Comparison of ENCODE assay signal across 8 mouse cellular contexts in the genomic region with DNA sequence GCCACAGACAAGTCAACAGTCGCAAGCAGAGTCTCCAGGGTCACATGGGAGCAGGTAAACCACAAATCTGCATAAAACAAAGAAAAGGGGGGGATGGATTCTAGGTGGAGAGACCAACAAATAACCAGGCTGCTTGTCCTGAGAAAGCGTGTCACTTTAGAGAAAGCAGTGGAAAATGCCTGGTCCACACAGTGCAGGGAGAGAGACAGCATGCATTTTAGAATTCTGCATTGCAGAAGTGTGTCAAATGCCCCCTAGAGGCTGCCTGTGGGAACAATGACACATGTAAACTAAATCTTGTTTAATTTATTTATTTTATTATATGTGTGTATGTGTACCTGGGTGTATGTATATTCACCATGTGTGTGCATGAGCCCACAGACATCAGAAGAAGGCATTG. TPM values are rescaled to one million over a fixed set of nuclear protein-coding genes. Genes with fewer than 3 reads are reported as not detected.
DNase-seq lines count a peak whose midpoint lies in the region; ATAC-seq and TF ChIP-seq lines count a peak whose summit lies in the region.

No protein-coding gene starts in this region.

- peak; percentile 62 for TF ChIP-seq RAD21 in MEL (IDR thresholded peaks at IDR 0.05; ENCODE audit: low read depth, low read length)

- peak; percentile 35 for DNase-seq in kidney, postnatal 10 days
- DNase-seq in kidney, postnatal 14 days = no peak
- peak; percentile 30 for DNase-seq in MEL (ENCODE audit: low read depth, low spot score)
- peak; percentile 30 for DNase-seq in mesoderm, embryonic 11.5 days (ENCODE audit: low read depth, low spot score)
- no peak for DNase-seq in left cerebral cortex, postnatal 36 days (ENCODE audit: low spot score in 2 of 2)
- DNase-seq in left cerebral cortex, postnatal 4 days = no peak

- H3K9ac ChIP-seq in MEL (ENCODE audit: control insufficient read depth, low read depth, low read length, poor library complexity, severe bottlenecking) = no peak overlapping the region

- peak; percentile 30 to 55 (median 37) for TF ChIP-seq CTCF in MEL (IDR thresholded peaks at IDR 0.05 in 2 of 3, conservative IDR thresholded peaks at IDR 0.05 in 1 of 3; ENCODE audit: control insufficient read depth in 1 of 3, insufficient read depth in 1 of 3, low read depth in 2 of 3, low read length in 3 of 3, poor library complexity in 1 of 3, severe bottlenecking in 1 of 3)

- H3K4me3 ChIP-seq in MEL (ENCODE audit: control insufficient read depth in 1 of 2, insufficient read depth in 1 of 2, low read depth in 2 of 2, low read length in 2 of 2) = no peak overlapping the region

- intact Hi-C loops in left cerebral cortex, postnatal 36 days (cut with DNase I) = no loop called here
- intact Hi-C loops in left cerebral cortex, postnatal 4 days (cut with DNase I) = no loop called here

- no peaks in the 10 kb centered on the region for H3K9me3 ChIP-seq in MEL (replicated peaks; ENCODE audit: insufficient read depth, low read length)

- H3K27ac ChIP-seq in MEL (ENCODE audit: control insufficient read depth, low read depth, low read length) = no peak overlapping the region

- no peaks in the 10 kb centered on the region for H3K36me3 ChIP-seq in MEL (ENCODE audit: control insufficient read depth in 1 of 2, insufficient read depth in 2 of 2, low read length in 2 of 2)

- TF ChIP-seq POLR2A in MEL (IDR thresholded peaks at IDR 0.05; ENCODE audit: control insufficient read depth in 1 of 2, insufficient read depth in 1 of 2, low read depth in 1 of 2, low read length in 2 of 2, poor library complexity in 1 of 2) = no peak

- H3K79me2 ChIP-seq in MEL (ENCODE audit: control insufficient read depth, insufficient read depth, low read length, poor library complexity) = no peaks in the 10 kb centered on the region

- no peaks in the 10 kb centered on the region for H3K4me1 ChIP-seq in MEL (ENCODE audit: control insufficient read depth in 1 of 2, insufficient read depth in 2 of 2, low read length in 2 of 2)

- peak; percentile 31; the same call in 1 of the 2 replicates for ATAC-seq in granulocyte monocyte progenitor cell, adult 5-6 weeks (replicated peaks; ENCODE audit: poor library complexity, severe bottlenecking)
- ATAC-seq in erythroblast, adult 5-6 weeks (replicated peaks; ENCODE audit: low FRiP score, poor library complexity, severe bottlenecking) = no peak

- no peak for TF ChIP-seq EP300 in MEL (IDR thresholded peaks at IDR 0.05; ENCODE audit: low read depth in 1 of 2, low read length in 2 of 2)

- H3K27me3 ChIP-seq in MEL (ENCODE audit: control insufficient read depth in 1 of 2, insufficient read depth in 2 of 2, low read length in 2 of 2) = peaks cover 0 to 4% of the 10 kb centered on the region in 2 experiments; a peak in 1 of 4 replicates

TF ChIP-seq in MEL, 35 proteins besides CTCF, POLR2A, EP300 and RAD21:
- TF ChIP-seq KAT2A (conservative IDR thresholded peaks at IDR 0.05; ENCODE audit: low read depth, low read length) (no peak), SMC3 (IDR thresholded peaks at IDR 0.05; ENCODE audit: low read depth, low read length) (peak; percentile 59), ZC3H11A (IDR thresholded peaks at IDR 0.05; ENCODE audit: low read depth, low read length) (peak; percentile 31; the same call in 1 of the 2 replicates), SIN3A (IDR thresholded peaks at IDR 0.05; ENCODE audit: low read length) (no peak), MAZ (IDR thresholded peaks at IDR 0.05; ENCODE audit: low read depth, low read length) (no peak), GABPA (IDR thresholded peaks at IDR 0.05; ENCODE audit: low read depth, low read length) (no peak), MAFK (IDR thresholded peaks at IDR 0.05; ENCODE audit: borderline replicate concordance, low read depth, low read length) (no peak), MEF2A (IDR thresholded peaks at IDR 0.05; ENCODE audit: extremely low read depth, insufficient replicate concordance, low read depth, low read length, poor library complexity, severe bottlenecking) (no peak)

RNA-seq across cellular contexts. Expression of a gene that starts 4.0 kb away (rescaled TPM):
- total RNA-seq in MEL (2012; rRNA removed) = not detected in 2 replicates
- not detected for polyA plus RNA-seq in MEL (2012; ENCODE audit: insufficient read depth in 1 of 2, insufficient read length in 2 of 2, low read depth in 1 of 2, low replicate concordance in 2 of 2, missing spikeins in 1 of 2)
- not detected in 2 replicates for total RNA-seq in granulocyte monocyte progenitor cell, adult 5-6 weeks (2014; fragmentation: Nextera tagmentation)
- total RNA-seq in granulocyte monocyte progenitor cell, adult 5-6 weeks (2017) = not detected in 2 replicates
- under 1 TPM; 0.29 to 0.32 TPM for total RNA-seq in left cerebral cortex, postnatal 36 days (2021)
- total RNA-seq in left cerebral cortex, postnatal 4 days (2021) = not detected
- total RNA-seq in erythroblast, adult 5-6 weeks (2015; ENCODE audit: low replicate concordance) = not detected in 2 replicates
- total RNA-seq in erythroblast, adult 5-6 weeks (2017; ENCODE audit: low replicate concordance) = not detected in 2 replicates

Comparison
In these comparisons a context has a peak if more than half of its experiments do, and no peak if none do; other contexts are left out.
1. DNase-seq: peak in kidney, postnatal 10 days (single experiment), MEL (single experiment) and mesoderm, embryonic 11.5 days (single experiment); none in kidney, postnatal 14 days (single experiment), left cerebral cortex, postnatal 36 days (0 of 2) and left cerebral cortex, postnatal 4 days (single experiment).